Mouse (Mus musculus): Measurements from ENCODE around the gene Fut1.

- TF ChIP-seq MYOG (IDR thresholded peaks at IDR 0.05; ENCODE audit: control insufficient read depth, extremely low read depth, insufficient read length) (no peak), CTCF (IDR thresholded peaks at IDR 0.05; ENCODE audit: control insufficient read depth, insufficient read depth, insufficient read length) (no peak), MYOD1 (IDR thresholded peaks at IDR 0.05; ENCODE audit: control insufficient read depth, insufficient read length, low read depth) (no peak)
Observed at GRCm38 (mm10) chr7:45590874-45591273, 26.2 kb upstream of the Fut1 start.
